Mouse (Mus musculus) T-helper 2 cell (primary cell): Measurements from ENCODE around the gene D430041D05Rik.

Experiments
- in situ Hi-C: fragments of 300-600 bp; cut with MboI, MseI; formaldehyde crosslinking; loops from one replicate; pipeline ENCODE4 v1.15.1; 2025; ENCODE audit warnings: high pct_unique_total_duplicates

The D430041D05Rik gene

GRCm38 (mm10) chr2:104408351-104408750, 2.5 kb downstream of the D430041D05Rik start:
- in situ Hi-C loops = no loop called here

GRCm38 (mm10) chr2:104407913-104408312, 2.9 kb downstream of the D430041D05Rik start:
- in situ Hi-C loops = no loop called here

- in situ Hi-C loops = no loop called here
Measured at GRCm38 (mm10) chr2:104404036-104404435, 6.8 kb downstream of the D430041D05Rik start.

- in situ Hi-C loops = no loop called here
Measured at GRCm38 (mm10) chr2:104398651-104399290, 12.0 kb downstream of the D430041D05Rik start.

GRCm38 (mm10) chr2:104395961-104396360, 14.9 kb downstream of the D430041D05Rik start:
- in situ Hi-C loops = no loop called here

- in situ Hi-C loops = no loop called here
Measured at GRCm38 (mm10) chr2:104394769-104395168, 16.0 kb downstream of the D430041D05Rik start.

GRCm38 (mm10) chr2:104392700-104393312, 18.0 kb downstream of the D430041D05Rik start:
- in situ Hi-C loops = no loop called here

- in situ Hi-C loops = no loop called here
Measured at GRCm38 (mm10) chr2:104389231-104389630, 21.6 kb downstream of the D430041D05Rik start.

- in situ Hi-C loops = no loop called here
Measured at GRCm38 (mm10) chr2:104385941-104386340, 24.9 kb downstream of the D430041D05Rik start.

GRCm38 (mm10) chr2:104383589-104383988, 27.2 kb downstream of the D430041D05Rik start:
- in situ Hi-C loops = no loop called here

- in situ Hi-C loops = no loop called here
Measured at GRCm38 (mm10) chr2:104382813-104383212, 28.0 kb downstream of the D430041D05Rik start.

GRCm38 (mm10) chr2:104379304-104379703, 31.5 kb downstream of the D430041D05Rik start:
- in situ Hi-C loops = no loop called here

- in situ Hi-C loops = no loop called here
Measured at GRCm38 (mm10) chr2:104378791-104379190, 32.0 kb downstream of the D430041D05Rik start.

GRCm38 (mm10) chr2:104377990-104378389, 32.8 kb downstream of the D430041D05Rik start:
- in situ Hi-C loops = no loop called here

GRCm38 (mm10) chr2:104372156-104372555, 38.7 kb downstream of the D430041D05Rik start:
- in situ Hi-C loops = no loop called here

GRCm38 (mm10) chr2:104371606-104372130, 39.1 kb downstream of the D430041D05Rik start:
- in situ Hi-C loops = no loop called here

- in situ Hi-C loops = no loop called here
Measured at GRCm38 (mm10) chr2:104367836-104368298, 42.9 kb downstream of the D430041D05Rik start.

GRCm38 (mm10) chr2:104367291-104367690, 43.5 kb downstream of the D430041D05Rik start:
- in situ Hi-C loops = no loop called here

GRCm38 (mm10) chr2:104359305-104359704, 51.5 kb downstream of the D430041D05Rik start:
- in situ Hi-C loops = no loop called here

- in situ Hi-C loops = no loop called here
Measured at GRCm38 (mm10) chr2:104358881-104359280, 51.9 kb downstream of the D430041D05Rik start.

- in situ Hi-C loops = no loop called here
Measured at GRCm38 (mm10) chr2:104356531-104356930, 54.3 kb downstream of the D430041D05Rik start.

- in situ Hi-C loops = no loop called here
Measured at GRCm38 (mm10) chr2:104354117-104354516, 56.7 kb downstream of the D430041D05Rik start.

GRCm38 (mm10) chr2:104352204-104352493, 58.7 kb downstream of the D430041D05Rik start:
- in situ Hi-C loops = no loop called here
